Mouse (Mus musculus) layer of hippocampus, adult 8-10 months (tissue): ENCODE data around the gene Rpl11. TPM values are rescaled to one million over a fixed set of nuclear protein-coding genes. Genes with fewer than 3 reads are reported as not detected.
"Not testable (repeated sequence)": the region's sequence is repeated elsewhere in the genome, so short reads cannot be mapped to it uniquely, and the experiment has no call there.

Experiments used
- DNase-seq, 2 experiments: peaks; one replicate each; pipeline ENCODE4 v3.0.0; 2022; ENCODE audit warnings: low spot score in 2 of 2
- total RNA-seq, 4 experiments: library from RNA; stranded (reverse); gene quantifications; 2 replicates each; pipeline ENCODE4 v1.2.4; 2022

The Rpl11 gene
- total RNA-seq, 4 experiments from 2014 or later = 193 to 354 (median 274) TPM

DNA sequence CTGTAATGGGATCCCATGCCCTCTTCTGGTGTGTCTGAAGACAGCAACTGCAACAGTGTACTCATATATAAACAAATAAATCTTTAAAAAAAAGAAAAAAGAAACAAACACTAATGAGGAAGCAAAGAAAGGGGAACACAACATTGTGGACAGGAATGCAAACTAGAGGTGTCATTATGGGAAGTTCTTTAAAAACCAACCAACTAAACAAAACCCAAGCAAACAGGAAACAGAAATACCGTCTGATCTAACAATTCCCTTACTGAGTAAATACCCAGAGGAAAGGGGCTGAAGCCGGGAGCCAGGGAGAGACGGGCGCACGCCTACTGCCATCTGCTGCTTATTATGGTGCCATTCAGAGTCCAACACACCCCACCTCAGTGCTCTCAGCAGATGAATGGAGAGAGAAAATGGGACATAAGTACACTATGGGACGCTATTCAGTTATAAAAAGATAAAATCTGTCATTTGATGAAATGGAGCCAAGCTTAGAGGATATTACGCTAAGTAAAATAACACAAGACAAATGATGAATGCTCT is 71.6 kb downstream of the Rpl11 start:
- peak; percentile 82 to 85 for DNase-seq

DNA sequence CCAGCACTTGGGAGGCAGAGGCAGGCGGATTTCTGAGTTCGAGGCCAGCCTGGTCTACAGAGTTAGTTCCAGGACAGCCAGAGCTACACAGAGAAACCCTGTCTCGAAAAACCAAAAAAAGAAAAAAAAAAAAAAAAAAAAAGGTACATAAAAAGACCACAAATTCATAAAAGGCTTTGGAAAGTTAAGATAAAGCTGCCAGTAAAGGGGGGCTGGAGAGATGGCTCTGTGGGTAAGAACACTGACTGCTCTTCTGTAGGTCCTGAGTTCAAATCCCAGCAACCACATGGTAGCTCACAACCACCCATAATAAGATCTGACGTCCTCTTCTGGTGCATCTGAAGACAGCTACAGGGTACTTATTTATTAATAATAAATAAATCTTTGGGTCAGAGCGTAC is 73.0 kb downstream of the Rpl11 start:
- not testable (repeated sequence) for DNase-seq

Other genes with a start within 250 kb of the Rpl11 start
- gene Srsf10, start 197.7 kb downstream of the Rpl11 start, total RNA-seq = 10 to 100 TPM; 67.9 to 91.9 (median 79.9) TPM
- 10 to 100 TPM; 47.2 to 86.0 (median 47.7) TPM for gene Pnrc2, start 179.6 kb downstream of the Rpl11 start, total RNA-seq
- under 1 TPM in 3 of 4 experiments, not detected in 1; 0.08 to 0.98 (median 0.92) TPM for gene Cnr2, start 158.0 kb downstream of the Rpl11 start, total RNA-seq
- gene Fuca1, start 132.7 kb downstream of the Rpl11 start, total RNA-seq = 10 to 100 TPM; 51.2 to 73.5 (median 59.2) TPM
- gene Hmgcl, start 107.0 kb downstream of the Rpl11 start, total RNA-seq = 10 to 100 TPM; 34.6 to 39.1 (median 37.6) TPM
- gene Gale, start 89.7 kb downstream of the Rpl11 start, total RNA-seq = 10 to 100 TPM; 22.3 to 28.1 (median 26.3) TPM
- 100 to 1,000 TPM in 2 of 4 experiments, 10 to 100 TPM in 2; 94.3 to 103 (median 98.5) TPM for gene Lypla2, start 80.8 kb downstream of the Rpl11 start, total RNA-seq
- gene Pithd1, start 66.2 kb downstream of the Rpl11 start, total RNA-seq = 10 to 100 TPM; 79.8 to 89.2 (median 83.7) TPM
- gene Eloa, start 31.7 kb downstream of the Rpl11 start, total RNA-seq = 10 to 100 TPM; 26.3 to 30.5 (median 28.8) TPM
- gene Id3, start 90.1 kb upstream of the Rpl11 start, total RNA-seq = 10 to 100 TPM; 40.5 to 59.5 (median 48.7) TPM
- 1 to 10 TPM in 2 of 4 experiments, under 1 TPM in 2; 0.57 to 1.2 (median 0.98) TPM for gene E2f2, start 119.0 kb upstream of the Rpl11 start, total RNA-seq
- gene Asap3, start 152.9 kb upstream of the Rpl11 start, total RNA-seq = 1 to 10 TPM; 2.5 to 6.3 (median 4.6) TPM
- under 1 TPM in 3 of 4 experiments, not detected in 1; 0.45 to 0.94 (median 0.64) TPM for gene Tcea3, start 194.3 kb upstream of the Rpl11 start, total RNA-seq
- gene Zfp46, start 231.3 kb upstream of the Rpl11 start, total RNA-seq = 10 to 100 TPM; 34.4 to 60.0 (median 42.5) TPM